Mouse (Mus musculus) spleen, adult 2 months (tissue): ENCODE measurements at regions not wholly inside any gene's neighbourhood (a gene's known extent, or its start where the extent isn't known, plus 50 kb on each side); places are given as distances from the start of the nearest gene placed in this dataset.

Experiments
- CTCF ChIP-seq: fragments of 200-500 bp; IDR thresholded peaks from 2 replicates; pipeline ENCODE4 v1.5.1; 2011; ENCODE audit warnings: mild to moderate bottlenecking, inconsistent platforms; ENCODE audit not compliant: insufficient read depth, insufficient read length, insufficient replicate concordance; ENCODE audit errors: extremely low read depth
- POLR2A ChIP-seq: fragments of 200-500 bp; IDR thresholded peaks from 2 replicates; pipeline ENCODE4 v1.6.1; 2011; ENCODE audit warnings: low read depth, low read length, inconsistent platforms

GRCm38 (mm10) chr16:77431345-77431744 lies 170.5 kb downstream of the Gm11146 start:
- TF ChIP-seq CTCF (no peak), POLR2A (no peak)
